In genomic region chr2:153609548-153609947, GRCm38 (mm10) we compare ENCODE assay signal across 8 mouse cellular contexts. TPM values are rescaled to one million over a fixed set of nuclear protein-coding genes. Genes with fewer than 3 reads are reported as not detected.
DNase-seq lines count a peak whose midpoint lies in the region; ATAC-seq lines count a peak whose summit lies in the region.

No protein-coding gene starts in this region.

- no peak overlapping the region for H3K27ac ChIP-seq in hindbrain, embryonic 15.5 days (replicated peaks)

- no peaks in the 10 kb centered on the region for H3K9me3 ChIP-seq in hindbrain, embryonic 15.5 days

- H3K4me3 ChIP-seq in hindbrain, embryonic 15.5 days, result no peak overlapping the region

- H3K4me2 ChIP-seq in hindbrain, embryonic 15.5 days, result no peak overlapping the region

- H3K9ac ChIP-seq in hindbrain, embryonic 15.5 days, result no peak overlapping the region

- peak; percentile 63 for DNase-seq in T-cell, adult 2 months (ENCODE audit: low spot score)
- peak; percentile 90 to 97 for DNase-seq in cerebellum, postnatal 4 days (ENCODE audit: low spot score in 2 of 2)
- DNase-seq in gastrocnemius, adult 18-20 months (ENCODE audit: low spot score), result peak; percentile 84
- DNase-seq in left cerebral cortex, adult 11 months (ENCODE audit: low spot score), result peak; percentile 60
- DNase-seq in lung, postnatal 36 days, result peak; percentile 92
- peak; percentile 70 to 76 for DNase-seq in right cerebral cortex, adult 2 months (ENCODE audit: low spot score in 2 of 2)
- peak; percentile 82 for DNase-seq in urinary bladder, postnatal 14 days (ENCODE audit: low spot score)

- 10% methylated on average over 9 of the region's 9 CpGs for WGBS in hindbrain, embryonic 15.5 days

- H3K4me1 ChIP-seq in hindbrain, embryonic 15.5 days (replicated peaks), result peaks cover 31% of the 10 kb centered on the region

- no peaks in the 10 kb centered on the region for H3K27me3 ChIP-seq in hindbrain, embryonic 15.5 days

- no peaks in the 10 kb centered on the region for H3K36me3 ChIP-seq in hindbrain, embryonic 15.5 days

- ATAC-seq in hindbrain, embryonic 15.5 days (ENCODE audit: low FRiP score, low read depth), result peak; percentile 39

RNA-seq across cellular contexts. Expression of gene Commd7, which starts 23.0 kb away (rescaled TPM):
- total RNA-seq in gastrocnemius, adult 18-20 months (2021), result 1 to 10 TPM; 9.6 to 9.7 TPM
- 89.0 and 89.9 TPM in 2 replicates for polyA plus RNA-seq in hindbrain, embryonic 15.5 days (2015; fragmentation: Nextera tagmentation; extraction: Ambion mirVana)

RNA-seq across cellular contexts. Expression of gene Dnmt3b, which starts 39.7 kb away (rescaled TPM):
- under 1 TPM; 0.34 to 0.90 TPM for total RNA-seq in gastrocnemius, adult 18-20 months (2021)
- 3.2 and 3.5 TPM in 2 replicates for polyA plus RNA-seq in hindbrain, embryonic 15.5 days (2015; fragmentation: Nextera tagmentation; extraction: Ambion mirVana)
